Mouse (Mus musculus) G1E-ER4 (cell line): ENCODE results near the gene Olfr221. TPM values are rescaled to one million over a fixed set of nuclear protein-coding genes. Genes with fewer than 3 reads are reported as not detected.

Source experiments
- GATA1 ChIP-seq: IDR thresholded peaks from one replicate; pipeline ENCODE4 v1.8.0; 2012; ENCODE audit warnings: low read length, inconsistent platforms
- polyA plus RNA-seq: library from polyadenylated mRNA; stranded (reverse); fragments of >175 nt; gene quantifications from 2 replicates; pipeline ENCODE4 v1.2.3, GENCODE M21; 2012

Gene Olfr221
- polyA plus RNA-seq, 1 experiment, result not detected

GRCm38 (mm10) chr14:52021568-52022212 is 20.6 kb downstream of the Olfr221 start:
- TF ChIP-seq GATA1, result peak; percentile 30

GRCm38 (mm10) chr14:52021138-52021529 is 21.1 kb downstream of the Olfr221 start:
- TF ChIP-seq GATA1, result no peak

GRCm38 (mm10) chr14:52020486-52021137 is 21.6 kb downstream of the Olfr221 start, which contains the start of gene Zfp219:
Gene Zfp219, minus strand, starts transcription at chr14:52020733.
- no peak for TF ChIP-seq GATA1

- TF ChIP-seq GATA1, result no peak
Observed at GRCm38 (mm10) chr14:52019590-52020340, 22.5 kb downstream of the Olfr221 start.

- no peak for TF ChIP-seq GATA1
Observed at GRCm38 (mm10) chr14:52019051-52019589, 23.1 kb downstream of the Olfr221 start.

- no peak for TF ChIP-seq GATA1
Observed at GRCm38 (mm10) chr14:52018248-52019050, 23.8 kb downstream of the Olfr221 start.

GRCm38 (mm10) chr14:52017662-52018061 is 24.6 kb downstream of the Olfr221 start:
- TF ChIP-seq GATA1, result no peak

GRCm38 (mm10) chr14:52016625-52017405 is 25.4 kb downstream of the Olfr221 start:
- TF ChIP-seq GATA1, result no peak

- no peak for TF ChIP-seq GATA1
Observed at GRCm38 (mm10) chr14:52015445-52016100, 26.7 kb downstream of the Olfr221 start, which contains the start of gene Tmem253. Gene Tmem253, plus strand, starts transcription at chr14:52015658.

GRCm38 (mm10) chr14:52014761-52015311 is 27.4 kb downstream of the Olfr221 start:
- no peak for TF ChIP-seq GATA1

- TF ChIP-seq GATA1, result no peak
Observed at GRCm38 (mm10) chr14:52014271-52014760, 27.9 kb downstream of the Olfr221 start.

GRCm38 (mm10) chr14:52013771-52014219 is 28.5 kb downstream of the Olfr221 start:
- TF ChIP-seq GATA1, result no peak

- no peak for TF ChIP-seq GATA1
Observed at GRCm38 (mm10) chr14:52013021-52013610, 29.1 kb downstream of the Olfr221 start.
